Comparison of ENCODE assay signal across 8 mouse cellular contexts in the genomic region with DNA sequence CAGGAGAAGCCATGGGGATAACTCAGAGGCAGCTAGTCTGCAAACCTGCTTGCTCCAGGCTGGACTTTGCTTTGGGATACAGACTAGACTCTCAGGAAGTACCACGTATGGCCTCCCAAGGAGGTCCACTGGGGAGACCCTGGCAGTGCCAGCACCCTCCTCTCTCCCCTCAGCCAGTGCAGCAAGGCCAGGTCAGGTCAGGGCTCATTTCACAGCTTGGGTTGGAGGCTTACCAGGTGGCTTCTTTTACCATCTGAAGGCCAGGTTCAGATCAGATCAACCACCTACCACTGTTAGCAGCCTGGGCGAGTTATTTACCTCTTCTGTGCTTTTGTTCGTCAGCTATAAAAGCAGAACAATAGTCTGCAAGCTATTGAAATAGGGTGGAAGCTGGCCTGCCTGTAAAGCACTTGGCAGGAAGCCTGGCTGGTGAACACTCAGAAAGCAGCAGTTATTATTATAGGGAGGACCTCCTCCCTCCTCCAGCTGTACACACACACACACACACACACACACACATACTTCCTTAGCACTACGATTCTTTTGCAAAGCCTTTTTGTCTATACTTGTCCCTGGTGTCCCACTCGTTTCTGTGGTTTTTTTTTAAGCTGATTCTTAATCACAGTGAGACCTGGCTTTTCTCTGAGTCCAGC. TPM values are rescaled to one million over a fixed set of nuclear protein-coding genes. Genes with fewer than 3 reads are reported as not detected.
DNase-seq lines count a peak whose midpoint lies in the region; ATAC-seq lines count a peak whose summit lies in the region.

No protein-coding gene starts in this region.

- WGBS in intestine, embryonic 15.5 days, result 46% methylated on average over 5 of the region's 5 CpGs

- H3K27ac ChIP-seq in intestine, embryonic 15.5 days, result peak overlapping the region; percentile 75

- no peaks in the 10 kb centered on the region for H3K9me3 ChIP-seq in intestine, embryonic 15.5 days

- no peak overlapping the region for H3K9ac ChIP-seq in intestine, embryonic 15.5 days

- no peak overlapping the region for H3K4me3 ChIP-seq in intestine, embryonic 15.5 days (replicated peaks)

- peaks cover 8% of the 10 kb centered on the region for H3K4me1 ChIP-seq in intestine, embryonic 15.5 days (replicated peaks)

- ATAC-seq in intestine, embryonic 15.5 days, result no peak

- peak; percentile 58 for DNase-seq in urinary bladder, postnatal 14 days (ENCODE audit: low spot score)
- no peak for DNase-seq in urinary bladder, adult 18-20 months (ENCODE audit: low spot score in 2 of 2)
- DNase-seq in heart, adult 11 months, result peak; percentile 98
- DNase-seq in lung, postnatal 4 days, result peak; percentile 68 to 78
- DNase-seq in natural killer cell, adult 2 months (ENCODE audit: low spot score in 2 of 2), result no peak
- DNase-seq in spleen, postnatal 10 days (ENCODE audit: low spot score in 2 of 2), result no peak
- no peak for DNase-seq in liver

- no peaks in the 10 kb centered on the region for H3K27me3 ChIP-seq in intestine, embryonic 15.5 days (replicated peaks)

- H3K4me2 ChIP-seq in intestine, embryonic 15.5 days (replicated peaks), result no peak overlapping the region

- no peaks in the 10 kb centered on the region for H3K36me3 ChIP-seq in intestine, embryonic 15.5 days

RNA-seq across cellular contexts. Expression of gene Mecr, which starts 6.8 kb away (rescaled TPM):
- 72.6 and 77.4 TPM in 2 replicates for polyA plus RNA-seq in intestine, embryonic 15.5 days (2015; fragmentation: Nextera tagmentation; extraction: Ambion mirVana)

RNA-seq across cellular contexts. Expression of gene Ptpru, which starts 12.0 kb away (rescaled TPM):
- 4.6 and 4.9 TPM in 2 replicates for polyA plus RNA-seq in intestine, embryonic 15.5 days (2015; fragmentation: Nextera tagmentation; extraction: Ambion mirVana)

RNA-seq across cellular contexts. Expression of gene Srsf4, which starts 23.3 kb away (rescaled TPM):
- polyA plus RNA-seq in intestine, embryonic 15.5 days (2015; fragmentation: Nextera tagmentation; extraction: Ambion mirVana), result 86.6 and 92.6 TPM in 2 replicates

Comparison
In these comparisons a context has a peak if more than half of its experiments do, and no peak if none do; other contexts are left out.
1. DNase-seq: peak in urinary bladder, postnatal 14 days (single experiment), heart, adult 11 months (single experiment) and lung, postnatal 4 days (2 of 2); none in urinary bladder, adult 18-20 months (0 of 2), natural killer cell, adult 2 months (0 of 2), spleen, postnatal 10 days (0 of 2) and liver (single experiment).